Mouse (Mus musculus) liver, embryonic 14.5 days (tissue): ENCODE measurements at regions not wholly inside any gene's neighbourhood (a gene's known extent, or its start where the extent isn't known, plus 50 kb on each side); places are given as distances from the start of the nearest gene placed in this dataset.

Experiments
- CTCF ChIP-seq: IDR thresholded peaks from 2 replicates; pipeline ENCODE4 v1.5.1; 2016; ENCODE audit warnings: antibody characterized with exemption, low read depth, control low read depth
- EP300 ChIP-seq: IDR thresholded peaks from 2 replicates; pipeline ENCODE4 v1.6.1; 2016; ENCODE audit warnings: antibody characterized with exemption, low read depth

DNA sequence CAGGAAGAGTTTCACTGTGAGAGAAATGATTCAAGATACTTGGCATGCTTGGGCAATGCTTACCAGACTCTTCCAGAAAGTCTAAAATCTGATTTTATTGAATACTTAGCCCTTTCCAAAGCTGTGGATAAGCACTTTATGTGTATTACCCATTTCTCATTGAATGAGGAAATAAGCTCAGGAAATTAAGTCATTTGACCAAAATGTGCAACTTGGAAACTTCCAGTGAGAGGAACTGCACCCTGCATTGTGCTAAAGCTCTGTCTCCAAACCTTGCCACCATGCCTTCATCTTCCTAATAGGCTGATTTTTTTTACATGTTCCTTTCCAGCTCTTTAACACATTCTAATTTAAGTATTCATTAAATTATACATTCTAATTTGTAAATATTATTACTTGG is 372.7 kb upstream of the Mmadhc start:
- TF ChIP-seq CTCF: no peak
- no peak for TF ChIP-seq EP300
